24 mouse cellular contexts compared by ENCODE assay signal in the genomic region with DNA sequence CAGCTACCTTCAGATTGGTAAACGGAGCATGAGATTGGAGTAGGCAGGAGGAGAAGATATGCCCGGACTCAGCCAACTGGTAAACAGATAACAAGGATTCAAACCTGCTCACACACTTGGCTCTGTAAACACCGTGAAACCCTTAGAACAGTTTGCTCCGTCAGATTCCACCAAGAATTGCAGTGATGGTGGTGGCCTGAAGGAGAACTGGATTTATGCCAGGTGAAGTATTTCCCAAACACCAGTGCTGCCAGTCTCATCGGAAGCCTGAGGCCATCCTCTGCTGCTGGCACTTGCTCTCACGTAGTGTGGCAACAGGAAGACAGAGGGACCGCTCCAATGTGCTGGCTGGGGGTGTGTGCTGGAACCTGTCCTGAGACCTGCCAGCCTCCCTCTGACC. TPM values are rescaled to one million over a fixed set of nuclear protein-coding genes. Genes with fewer than 3 reads are reported as not detected.
"Had no signal": no experiment of that assay in that cellular context is flagged by ENCODE, and none has a peak within 500 bp of the region (broad histone marks: within the 10 kb centered on the region; RNA-seq: fewer than 3 reads in every experiment).

No protein-coding gene starts in this region.

- H3K9me3 ChIP-seq: lung, embryonic 15.5 days; midbrain, embryonic 15.5 days had no signal

- H3K36me3 ChIP-seq: lung, embryonic 15.5 days; midbrain, embryonic 13.5 days; midbrain, embryonic 15.5 days; neural tube, embryonic 12.5 days had no signal

- H3K4me3 ChIP-seq: lung, embryonic 15.5 days; megakaryocyte, embryonic 14.5 days; midbrain, embryonic 13.5 days; midbrain, embryonic 15.5 days; neural tube, embryonic 12.5 days had no signal

- H3K27ac ChIP-seq: lung, embryonic 15.5 days; macrophage; midbrain, embryonic 13.5 days; midbrain, embryonic 15.5 days; neural tube, embryonic 12.5 days had no signal

- H3K4me2 ChIP-seq: lung, embryonic 15.5 days; midbrain, embryonic 11.5 days; midbrain, embryonic 13.5 days; midbrain, embryonic 15.5 days; neural tube, embryonic 12.5 days had no signal

- ATAC-seq: liver, postnatal 0 days; lung, postnatal 0 days; midbrain, embryonic 13.5 days; midbrain, embryonic 15.5 days had no signal

- H3K9ac ChIP-seq: liver, postnatal 0 days; lung, embryonic 15.5 days; midbrain, embryonic 13.5 days; midbrain, embryonic 15.5 days; neural tube, embryonic 12.5 days had no signal

- H3K27me3 ChIP-seq: lung, embryonic 15.5 days; midbrain, embryonic 13.5 days; midbrain, embryonic 15.5 days; neural tube, embryonic 12.5 days had no signal

- DNase-seq: liver, postnatal 0 days; lung, adult 2 months; lung, postnatal 14 days; lung, postnatal 36 days; retina, postnatal 1 day; right cerebral cortex, adult 18-20 months; right cerebral cortex, postnatal 25 days; right cerebral cortex, postnatal 4 days; spleen, adult 18-20 months; thymus, adult 18-20 months had no signal

RNA-seq across cellular contexts. Expression of a gene that starts 12.6 kb away (rescaled TPM):
- total RNA-seq: megakaryocyte progenitor cell, adult 5-6 weeks; midbrain, postnatal 0 days; monocyte, adult 5-6 weeks had no signal
- polyA plus RNA-seq: lung, adult 2 months; neural tube, embryonic 14.5 days; small intestine, adult 2 months; stomach, embryonic 14.5 days had no signal
